Mouse (Mus musculus) MEL (cell line): ENCODE results near the gene Nos1ap. TPM values are rescaled to one million over a fixed set of nuclear protein-coding genes. Genes with fewer than 3 reads are reported as not detected.

Source experiments
- DNase-seq: peaks from one replicate; pipeline ENCODE4 v3.0.0; 2011; ENCODE audit warnings: low read depth, low spot score
- H3K27ac ChIP-seq: 2 replicates; pipeline ENCODE4 v1.5.1; 2012; ENCODE audit warnings: low read depth, mild to moderate bottlenecking, control low read depth, low read length, moderate library complexity; ENCODE audit not compliant: control insufficient read depth
- H3K27me3 ChIP-seq, 2 experiments: fragments of 150-350 bp in 1 of 2; sonication (generic) in 1 of 2; 2 replicates each; pipeline ENCODE4 v1.6.1; 2012; ENCODE audit warnings: low read length in 2 of 2, mild to moderate bottlenecking in 2 of 2, improper control_type of control experiment in 1 of 2, moderate library complexity in 1 of 2; ENCODE audit not compliant: insufficient read depth in 2 of 2, control insufficient read depth in 1 of 2
- H3K36me3 ChIP-seq, 2 experiments: 2 replicates each; pipeline ENCODE4 v1.6.1; 2012 to 2014; ENCODE audit warnings: low read length in 2 of 2, improper control_type of control experiment in 1 of 2, inconsistent platforms in 1 of 2, mild to moderate bottlenecking in 1 of 2; ENCODE audit not compliant: insufficient read depth in 2 of 2, control insufficient read depth in 1 of 2
- H3K4me1 ChIP-seq, 2 experiments: fragments of 150-350 bp in 1 of 2; sonication (generic) in 1 of 2; 2 replicates each; pipeline ENCODE4 v1.6.1; 2012; ENCODE audit warnings: low read length in 2 of 2, improper control_type of control experiment in 1 of 2, mild to moderate bottlenecking in 1 of 2; ENCODE audit not compliant: insufficient read depth in 2 of 2, control insufficient read depth in 1 of 2
- H3K4me3 ChIP-seq, 2 experiments: fragments of 150-350 bp in 1 of 2; sonication (generic) in 1 of 2; 2 replicates each; pipeline ENCODE4 v1.5.1; 2012; ENCODE audit warnings: low read depth in 2 of 2, low read length in 2 of 2, mild to moderate bottlenecking in 2 of 2, moderate library complexity in 2 of 2, control low read depth in 1 of 2, improper control_type of control experiment in 1 of 2; ENCODE audit not compliant: control insufficient read depth in 1 of 2, insufficient read depth in 1 of 2
- H3K79me2 ChIP-seq: 2 replicates; pipeline ENCODE4 v1.6.1; 2012; ENCODE audit warnings: mild to moderate bottlenecking, low read length, moderate library complexity; ENCODE audit not compliant: control insufficient read depth, poor library complexity, insufficient read depth
- H3K9ac ChIP-seq: 2 replicates; pipeline ENCODE4 v1.6.1; 2012; ENCODE audit warnings: low read depth, mild to moderate bottlenecking, control low read depth, low read length, moderate library complexity; ENCODE audit not compliant: control insufficient read depth, poor library complexity, severe bottlenecking
- H3K9me3 ChIP-seq: fragments of 150-350 bp; sonication (generic); replicated peaks from 2 replicates; pipeline ENCODE4 v1.6.1; 2012; ENCODE audit warnings: mild to moderate bottlenecking, low read length, improper control_type of control experiment, moderate library complexity; ENCODE audit not compliant: insufficient read depth
- BHLHE40 ChIP-seq: IDR thresholded peaks from 2 replicates; pipeline ENCODE4 v1.6.1; 2012; ENCODE audit warnings: low read depth, mild to moderate bottlenecking, inconsistent platforms, low read length, improper control_type of control experiment, borderline replicate concordance
- CHD1 ChIP-seq: IDR thresholded peaks from 2 replicates; pipeline ENCODE4 v1.6.1; 2012; ENCODE audit warnings: low read depth, mild to moderate bottlenecking, inconsistent platforms, low read length, improper control_type of control experiment
- CHD2 ChIP-seq: IDR thresholded peaks from 2 replicates; pipeline ENCODE4 v1.6.1; 2011; ENCODE audit warnings: low read length, improper control_type of control experiment
- E2F4 ChIP-seq: IDR thresholded peaks from 2 replicates; pipeline ENCODE4 v1.6.1; 2011; ENCODE audit warnings: low read depth, low read length, improper control_type of control experiment, borderline replicate concordance
- GABPA ChIP-seq: IDR thresholded peaks from 2 replicates; pipeline ENCODE4 v1.6.1; 2012; ENCODE audit warnings: low read depth, mild to moderate bottlenecking, inconsistent platforms, low read length, improper control_type of control experiment, moderate library complexity
- HCFC1 ChIP-seq: IDR thresholded peaks from 2 replicates; pipeline ENCODE4 v1.6.1; 2012; ENCODE audit warnings: low read depth, mild to moderate bottlenecking, inconsistent platforms, low read length, improper control_type of control experiment, moderate library complexity
- JUND ChIP-seq: IDR thresholded peaks from 2 replicates; pipeline ENCODE4 v1.6.1; 2011; ENCODE audit warnings: low read depth, mild to moderate bottlenecking, improper control_type of control experiment, low read length
- KAT2A ChIP-seq: conservative IDR thresholded peaks from 2 replicates; pipeline ENCODE4 v1.6.1; 2012; ENCODE audit warnings: low read depth, low read length, improper control_type of control experiment, inconsistent platforms
- MAFK ChIP-seq: IDR thresholded peaks from 2 replicates; pipeline ENCODE4 v1.6.1; 2011; ENCODE audit warnings: low read depth, mild to moderate bottlenecking, low read length, improper control_type of control experiment, borderline replicate concordance
- MAZ ChIP-seq: IDR thresholded peaks from 2 replicates; pipeline ENCODE4 v1.6.1; 2012; ENCODE audit warnings: low read depth, mild to moderate bottlenecking, inconsistent platforms, low read length, improper control_type of control experiment
- MEF2A ChIP-seq: IDR thresholded peaks from 2 replicates; pipeline ENCODE4 v1.6.1; 2014; ENCODE audit warnings: low read depth, mild to moderate bottlenecking, inconsistent platforms, low read length, improper control_type of control experiment; ENCODE audit not compliant: poor library complexity, insufficient replicate concordance, severe bottlenecking; ENCODE audit errors: extremely low read depth
- MXI1 ChIP-seq: IDR thresholded peaks from 2 replicates; pipeline ENCODE4 v1.6.1; 2011; ENCODE audit warnings: mild to moderate bottlenecking, low read depth, low read length, improper control_type of control experiment
- MYC ChIP-seq: IDR thresholded peaks from 2 replicates; pipeline ENCODE4 v1.6.1; 2011; ENCODE audit warnings: low read depth, mild to moderate bottlenecking, low read length, improper control_type of control experiment, moderate library complexity
- NELFE ChIP-seq: IDR thresholded peaks from 2 replicates; pipeline ENCODE4 v1.6.1; 2011; ENCODE audit warnings: low read depth, low read length, improper control_type of control experiment
- POLR2A ChIP-seq, 2 experiments: IDR thresholded peaks; 2 replicates each; pipeline ENCODE4 v1.6.1; 2011 to 2012; ENCODE audit warnings: low read length in 2 of 2, mild to moderate bottlenecking in 2 of 2, control low read depth in 1 of 2, improper control_type of control experiment in 1 of 2, low read depth in 1 of 2, moderate library complexity in 1 of 2; ENCODE audit not compliant: control insufficient read depth in 1 of 2, insufficient read depth in 1 of 2, poor library complexity in 1 of 2
- POLR2AphosphoS5 ChIP-seq: IDR thresholded peaks from 2 replicates; pipeline ENCODE4 v1.6.1; 2012; ENCODE audit warnings: low read depth, borderline replicate concordance, mild to moderate bottlenecking, inconsistent platforms, low read length, moderate library complexity, mixed read lengths
- RAD21 ChIP-seq: IDR thresholded peaks from 2 replicates; pipeline ENCODE4 v1.6.1; 2011; ENCODE audit warnings: mild to moderate bottlenecking, low read depth, low read length, improper control_type of control experiment
- RCOR1 ChIP-seq: IDR thresholded peaks from 2 replicates; pipeline ENCODE4 v1.6.1; 2012; ENCODE audit warnings: low read depth, mild to moderate bottlenecking, inconsistent platforms, low read length, improper control_type of control experiment
- SIN3A ChIP-seq: IDR thresholded peaks from 2 replicates; pipeline ENCODE4 v1.6.1; 2012; ENCODE audit warnings: low read length, improper control_type of control experiment, inconsistent platforms
- SMC3 ChIP-seq: IDR thresholded peaks from 2 replicates; pipeline ENCODE4 v1.6.1; 2011; ENCODE audit warnings: low read depth, low read length, improper control_type of control experiment
- TBP ChIP-seq: IDR thresholded peaks from 2 replicates; pipeline ENCODE4 v1.8.0; 2011; ENCODE audit warnings: low read depth, low read length, improper control_type of control experiment
- UBTF ChIP-seq: IDR thresholded peaks from 2 replicates; pipeline ENCODE4 v1.6.1; 2012; ENCODE audit warnings: low read depth, mild to moderate bottlenecking, inconsistent platforms, low read length, improper control_type of control experiment, moderate library complexity, borderline replicate concordance; ENCODE audit not compliant: insufficient read depth
- USF1 ChIP-seq: IDR thresholded peaks from 2 replicates; pipeline ENCODE4 v1.6.1; 2014; ENCODE audit warnings: low read depth, mild to moderate bottlenecking, inconsistent platforms, low read length, improper control_type of control experiment, moderate library complexity
- USF2 ChIP-seq, 2 experiments: IDR thresholded peaks; 2 replicates each; pipeline ENCODE4 v1.6.1; 2011 to 2012; ENCODE audit warnings: improper control_type of control experiment in 2 of 2, low read length in 2 of 2, borderline replicate concordance in 1 of 2, inconsistent platforms in 1 of 2, low read depth in 1 of 2, mild to moderate bottlenecking in 1 of 2; ENCODE audit not compliant: insufficient read depth in 1 of 2
- ZC3H11A ChIP-seq: IDR thresholded peaks from 2 replicates; pipeline ENCODE4 v1.6.1; 2012; ENCODE audit warnings: low read depth, mild to moderate bottlenecking, inconsistent platforms, low read length, improper control_type of control experiment
- ZMIZ1 ChIP-seq: IDR thresholded peaks from 2 replicates; pipeline ENCODE4 v1.6.1; 2012; ENCODE audit warnings: low read depth, mild to moderate bottlenecking, inconsistent platforms, low read length, improper control_type of control experiment, moderate library complexity
- ZNF384 ChIP-seq: IDR thresholded peaks from 2 replicates; pipeline ENCODE4 v1.6.1; 2012; ENCODE audit warnings: low read depth, mild to moderate bottlenecking, inconsistent platforms, low read length, improper control_type of control experiment
- polyA plus RNA-seq, 2 experiments: library from polyadenylated mRNA; stranded (reverse) in 1 of 2; unstranded in 1 of 2; fragments of >175 nt in 1 of 2; fragments of >200 nt in 1 of 2; gene quantifications; 2 replicates each; pipeline versions ENCODE4 v1.2.1 to v1.2.4; 2012; ENCODE audit warnings: low replicate concordance in 2 of 2, low read depth in 1 of 2; ENCODE audit not compliant: insufficient read length in 2 of 2, insufficient read depth in 1 of 2, missing spikeins in 1 of 2
- total RNA-seq: library from RNA; depleted of rRNA; stranded (reverse); fragments of 300-350 nt; gene quantifications from 2 replicates; pipeline ENCODE4 v1.2.3, GENCODE M21; 2012

Nos1ap gene
- total and polyA plus RNA-seq, 3 experiments = 0.62 to 2.4 TPM; not detected in 1

- Histone ChIP-seq H3K9ac (no peak overlapping the region), H3K79me2 (no peaks in the 10 kb centered on the region), H3K4me1 (no peaks in the 10 kb centered on the region), H3K9me3 (no peaks in the 10 kb centered on the region), H3K4me3 (no peak overlapping the region), H3K36me3 (no peaks in the 10 kb centered on the region), H3K27ac (no peak overlapping the region), H3K27me3 (no peaks in the 10 kb centered on the region; a peak in 2 of 4 replicates)
- no peak for TF ChIP-seq GABPA
- no peak for TF ChIP-seq UBTF
- TF ChIP-seq ZC3H11A = no peak
- no peak for TF ChIP-seq MYC
- TF ChIP-seq TBP = no peak
- no peak for TF ChIP-seq SMC3
- no peak for TF ChIP-seq POLR2AphosphoS5
- no peak for TF ChIP-seq ZNF384
- no peak for TF ChIP-seq KAT2A
- TF ChIP-seq MEF2A = no peak
- no peak for TF ChIP-seq MAZ
- TF ChIP-seq RCOR1 = no peak
- DNase-seq = no peak
Observed at GRCm38 (mm10) chr1:170302456-170302855, 287.2 kb downstream of the Nos1ap start.

- Histone ChIP-seq H3K27ac (no peak overlapping the region), H3K4me3 (no peak overlapping the region), H3K36me3 (no peaks in the 10 kb centered on the region), H3K79me2 (no peaks in the 10 kb centered on the region), H3K4me1 (no peaks in the 10 kb centered on the region), H3K9ac (no peak overlapping the region), H3K9me3 (no peaks in the 10 kb centered on the region), H3K27me3 (no peaks in the 10 kb centered on the region; a peak in 2 of 4 replicates)
- no peak for TF ChIP-seq MXI1
- no peak for TF ChIP-seq UBTF
- TF ChIP-seq ZNF384 = no peak
- TF ChIP-seq SIN3A = no peak
- TF ChIP-seq MAFK = no peak
- TF ChIP-seq RAD21 = no peak
- no peak for TF ChIP-seq CHD2
- no peak for TF ChIP-seq E2F4
- TF ChIP-seq USF2 (IDR thresholded peaks at IDR 0.05; ENCODE audit: borderline replicate concordance in 1 of 2, insufficient read depth in 1 of 2, low read depth in 1 of 2, low read length in 2 of 2) = no peak
- TF ChIP-seq BHLHE40 = no peak
- no peak for TF ChIP-seq ZMIZ1
- no peak for TF ChIP-seq NELFE
- TF ChIP-seq MEF2A = no peak
- no peak for TF ChIP-seq CHD1
- no peak for TF ChIP-seq POLR2A (IDR thresholded peaks at IDR 0.05; ENCODE audit: control insufficient read depth in 1 of 2, insufficient read depth in 1 of 2, low read depth in 1 of 2, low read length in 2 of 2, poor library complexity in 1 of 2)
- TF ChIP-seq RCOR1 = no peak
- TF ChIP-seq JUND = no peak
- TF ChIP-seq USF1 = no peak
- TF ChIP-seq HCFC1 = no peak
- DNase-seq = no peak
Observed at GRCm38 (mm10) chr1:170301686-170302085, 288.0 kb downstream of the Nos1ap start.
